Mouse (Mus musculus) liver, embryonic 14.5 days (tissue): Measurements from ENCODE around the gene Glt8d1.

ENCODE experiments used
- CTCF ChIP-seq: IDR thresholded peaks from 2 replicates; pipeline ENCODE4 v1.5.1; 2016; ENCODE audit warnings: antibody characterized with exemption, low read depth, control low read depth
- EP300 ChIP-seq: IDR thresholded peaks from 2 replicates; pipeline ENCODE4 v1.6.1; 2016; ENCODE audit warnings: antibody characterized with exemption, low read depth

GRCm38 (mm10) chr14:30960366-30960765 lies 40.8 kb upstream of the Glt8d1 start:
- TF ChIP-seq CTCF (no peak), EP300 (no peak)
